Mouse (Mus musculus) heart, postnatal 25 days (tissue): ENCODE measurements at regions not wholly inside any gene's neighbourhood (a gene's known extent, or its start where the extent isn't known, plus 50 kb on each side); places are given as distances from the start of the nearest gene placed in this dataset.

ENCODE experiments used
- DNase-seq: peaks from one replicate; pipeline ENCODE4 v3.0.0; 2022; ENCODE audit warnings: low spot score
- intact Hi-C: fragments of 180-260 bp; cut with DNase I; formaldehyde crosslinking; loops from one replicate; pipeline ENCODE4 v1.15.1; 2025

GRCm38 (mm10) chr13:16314669-16315068 is 303.0 kb downstream of the Inhba start:
- no peak for DNase-seq
- intact Hi-C loops: no loop called here

- intact Hi-C loops: no loop called here
- DNase-seq: no peak
These were observed 304.0 kb downstream of the Inhba start for GRCm38 (mm10) chr13:16315689-16316088.

- intact Hi-C loops: no loop called here
- no peak for DNase-seq
These were observed 304.9 kb downstream of the Inhba start for GRCm38 (mm10) chr13:16316581-16316980.

GRCm38 (mm10) chr13:16317412-16317811 is 305.8 kb downstream of the Inhba start:
- intact Hi-C loops: no loop called here
- DNase-seq: no peak

- DNase-seq: no peak
- intact Hi-C loops: no loop called here
These were observed 308.7 kb downstream of the Inhba start for GRCm38 (mm10) chr13:16320392-16320791.

GRCm38 (mm10) chr13:16325661-16326060 is 314.0 kb downstream of the Inhba start:
- no peak for DNase-seq
- intact Hi-C loops: no loop called here

GRCm38 (mm10) chr13:16341727-16342126 is 330.1 kb downstream of the Inhba start:
- DNase-seq: no peak
- intact Hi-C loops: no loop called here

GRCm38 (mm10) chr13:16342171-16342570 is 330.5 kb downstream of the Inhba start:
- intact Hi-C loops: no loop called here
- DNase-seq: no peak

- DNase-seq: peak; percentile 3
- intact Hi-C loops: no loop called here
These were observed 331.8 kb downstream of the Inhba start for GRCm38 (mm10) chr13:16343280-16343945.

GRCm38 (mm10) chr13:16349353-16349752 is 337.7 kb downstream of the Inhba start:
- intact Hi-C loops: no loop called here
- no peak for DNase-seq

- DNase-seq: no peak
- intact Hi-C loops: no loop called here
These were observed 338.4 kb downstream of the Inhba start for GRCm38 (mm10) chr13:16350061-16350460.

- no peak for DNase-seq
- intact Hi-C loops: no loop called here
These were observed 343.7 kb downstream of the Inhba start for GRCm38 (mm10) chr13:16355316-16355715.

- intact Hi-C loops: no loop called here
- no peak for DNase-seq
These were observed 367.8 kb downstream of the Inhba start for GRCm38 (mm10) chr13:16379492-16379891.

GRCm38 (mm10) chr13:16379949-16380348 is 368.3 kb downstream of the Inhba start:
- intact Hi-C loops: no loop called here
- DNase-seq: no peak

GRCm38 (mm10) chr13:16382936-16383511 is 371.4 kb downstream of the Inhba start:
- intact Hi-C loops: no loop called here
- no peak for DNase-seq

GRCm38 (mm10) chr13:16416356-16417019 is 404.8 kb downstream of the Inhba start:
- no peak for DNase-seq
- intact Hi-C loops: no loop called here

GRCm38 (mm10) chr13:16424147-16424546 is 412.5 kb downstream of the Inhba start:
- no peak for DNase-seq

GRCm38 (mm10) chr13:16435436-16435835 is 423.8 kb downstream of the Inhba start:
- no peak for DNase-seq
- intact Hi-C loops: no loop called here

More at GRCm38 (mm10) chr13:16424147-16424546, 412.5 kb downstream of the Inhba start:
- intact Hi-C loops: no loop called here

- intact Hi-C loops: no loop called here
- no peak for DNase-seq
These were observed 441.6 kb downstream of the Inhba start for GRCm38 (mm10) chr13:16453234-16453633.

- DNase-seq: no peak
- intact Hi-C loops: no loop called here
These were observed 448.1 kb downstream of the Inhba start for GRCm38 (mm10) chr13:16459743-16460142.

GRCm38 (mm10) chr13:16461681-16462080 is 450.0 kb downstream of the Inhba start:
- no peak for DNase-seq

More at GRCm38 (mm10) chr13:16461681-16462080, 450.0 kb downstream of the Inhba start:
- intact Hi-C loops: no loop called here
